Mouse (Mus musculus): Measurements from ENCODE around the gene Ndufa4l2. TPM values are rescaled to one million over a fixed set of nuclear protein-coding genes. Genes with fewer than 3 reads are reported as not detected.

Ndufa4l2 gene
- total RNA-seq, 4 experiments from 2014 or later = 4.6 to 11.1 (median 7.6) TPM

- no peak for DNase-seq (ENCODE audit: low spot score in 2 of 2)
Measured at GRCm38 (mm10) chr10:127526048-127526447, 11.3 kb downstream of the Ndufa4l2 start.

GRCm38 (mm10) chr10:127526681-127527080 lies 11.9 kb downstream of the Ndufa4l2 start:
- peak; percentile 58 to 61 for DNase-seq (ENCODE audit: low spot score in 2 of 2)

- DNase-seq (ENCODE audit: low spot score in 2 of 2) = no peak
Measured at GRCm38 (mm10) chr10:127527481-127527880, 12.7 kb downstream of the Ndufa4l2 start.

- DNase-seq (ENCODE audit: low spot score in 2 of 2) = no peak
Measured at GRCm38 (mm10) chr10:127530945-127531344, 16.2 kb downstream of the Ndufa4l2 start.

GRCm38 (mm10) chr10:127531548-127531947 lies 16.8 kb downstream of the Ndufa4l2 start:
- no peak for DNase-seq (ENCODE audit: low spot score in 2 of 2)

- no peak for DNase-seq (ENCODE audit: low spot score in 2 of 2)
Measured at GRCm38 (mm10) chr10:127534036-127534928, 19.5 kb downstream of the Ndufa4l2 start, which contains the start of gene Nxph4. Gene Nxph4 (minus strand): TSS chr10:127534559.

GRCm38 (mm10) chr10:127534929-127535384 lies 20.2 kb downstream of the Ndufa4l2 start:
- no peak for DNase-seq (ENCODE audit: low spot score in 2 of 2)

GRCm38 (mm10) chr10:127536586-127537314 lies 22.0 kb downstream of the Ndufa4l2 start:
- DNase-seq (ENCODE audit: low spot score in 2 of 2) = no peak

- peak; percentile 66 to 69 for DNase-seq (ENCODE audit: low spot score in 2 of 2)
Measured at GRCm38 (mm10) chr10:127537854-127538583, 23.3 kb downstream of the Ndufa4l2 start.

GRCm38 (mm10) chr10:127541510-127541909 lies 26.7 kb downstream of the Ndufa4l2 start:
- DNase-seq (ENCODE audit: low spot score in 2 of 2) = no peak

- no peak for DNase-seq (ENCODE audit: low spot score in 2 of 2)
Measured at GRCm38 (mm10) chr10:127542084-127542483, 27.3 kb downstream of the Ndufa4l2 start.

- no peak for DNase-seq (ENCODE audit: low spot score in 2 of 2)
Measured at GRCm38 (mm10) chr10:127542720-127543119, 28.0 kb downstream of the Ndufa4l2 start.

- no peak for DNase-seq (ENCODE audit: low spot score in 2 of 2)
Measured at GRCm38 (mm10) chr10:127543916-127544315, 29.1 kb downstream of the Ndufa4l2 start.

GRCm38 (mm10) chr10:127544375-127544774 lies 29.6 kb downstream of the Ndufa4l2 start:
- DNase-seq (ENCODE audit: low spot score in 2 of 2) = no peak

- DNase-seq (ENCODE audit: low spot score in 2 of 2) = no peak
Measured at GRCm38 (mm10) chr10:127546505-127546904, 31.7 kb downstream of the Ndufa4l2 start.

GRCm38 (mm10) chr10:127548236-127548635 lies 33.5 kb downstream of the Ndufa4l2 start:
- DNase-seq (ENCODE audit: low spot score in 2 of 2) = no peak

GRCm38 (mm10) chr10:127549892-127550291 lies 35.1 kb downstream of the Ndufa4l2 start:
- DNase-seq (ENCODE audit: low spot score in 2 of 2) = no peak

- DNase-seq (ENCODE audit: low spot score in 2 of 2) = no peak
Measured at GRCm38 (mm10) chr10:127555703-127556102, 40.9 kb downstream of the Ndufa4l2 start.

- no peak for DNase-seq (ENCODE audit: low spot score in 2 of 2)
Measured at GRCm38 (mm10) chr10:127557397-127557796, 42.6 kb downstream of the Ndufa4l2 start.

- no peak for DNase-seq (ENCODE audit: low spot score in 2 of 2)
Measured at GRCm38 (mm10) chr10:127561145-127561544, 46.4 kb downstream of the Ndufa4l2 start.

- no peak for DNase-seq (ENCODE audit: low spot score in 2 of 2)
Measured at GRCm38 (mm10) chr10:127563840-127564239, 49.1 kb downstream of the Ndufa4l2 start.

All from gastrocnemius, adult 8-10 months (tissue).